Mouse (Mus musculus) ES-E14 (cell line): ENCODE measurements around the gene Hs6st3. TPM values are rescaled to one million over a fixed set of nuclear protein-coding genes. Genes with fewer than 3 reads are reported as not detected.

Source experiments
- DNase-seq: peaks from one replicate; pipeline ENCODE4 v3.0.0-alpha.2; 2013; ENCODE audit warnings: low read depth, low spot score
- H3K27ac ChIP-seq: 2 replicates; pipeline ENCODE4 v1.5.1; 2012; ENCODE audit warnings: low read depth, mild to moderate bottlenecking, low read length, moderate library complexity, mixed read lengths; ENCODE audit not compliant: poor library complexity, insufficient read depth, severe bottlenecking
- H3K36me3 ChIP-seq: 2 replicates; pipeline ENCODE4 v1.6.1; 2012; ENCODE audit warnings: mild to moderate bottlenecking, low read length, moderate library complexity, mixed read lengths; ENCODE audit not compliant: control insufficient read depth, poor library complexity, insufficient read depth, severe bottlenecking
- H3K4me1 ChIP-seq, 2 experiments: fragments of 150-350 bp in 1 of 2; sonication (generic) in 1 of 2; 2 replicates each; pipeline ENCODE4 v1.6.1; 2012; ENCODE audit warnings: low read length in 2 of 2, mild to moderate bottlenecking in 1 of 2, mixed read lengths in 1 of 2; ENCODE audit not compliant: control insufficient read depth in 2 of 2, insufficient read depth in 2 of 2, poor library complexity in 1 of 2
- H3K4me3 ChIP-seq, 2 experiments: fragments of 150-350 bp in 1 of 2; sonication (generic) in 1 of 2; 2 replicates each; pipeline ENCODE4 v1.5.1; 2012; ENCODE audit warnings: low read length in 2 of 2, low read depth in 1 of 2, mild to moderate bottlenecking in 1 of 2, mixed read lengths in 1 of 2; ENCODE audit not compliant: insufficient read depth in 1 of 2, poor library complexity in 1 of 2, severe bottlenecking in 1 of 2
- H3K9ac ChIP-seq: 2 replicates; pipeline ENCODE4 v1.6.1; 2012; ENCODE audit warnings: low read depth, mild to moderate bottlenecking, low read length, mixed read lengths; ENCODE audit not compliant: poor library complexity, insufficient read depth, severe bottlenecking
- H3K9me3 ChIP-seq: fragments of 150-350 bp; sonication (generic); 2 replicates; pipeline ENCODE4 v1.6.1; 2012; ENCODE audit warnings: low read depth, mild to moderate bottlenecking, low read length; ENCODE audit not compliant: control insufficient read depth, insufficient read depth
- CHD2 ChIP-seq: IDR thresholded peaks from 2 replicates; pipeline ENCODE4 v1.6.1; 2014; ENCODE audit warnings: mild to moderate bottlenecking, low read depth, low read length, inconsistent platforms
- HCFC1 ChIP-seq: IDR thresholded peaks from 2 replicates; pipeline ENCODE4 v1.6.1; 2012; ENCODE audit warnings: low read length, inconsistent platforms, borderline replicate concordance; ENCODE audit not compliant: insufficient read depth
- MAFK ChIP-seq: IDR thresholded peaks from 2 replicates; pipeline ENCODE4 v1.6.1; 2014; ENCODE audit warnings: mild to moderate bottlenecking, low read depth, low read length, inconsistent platforms; ENCODE audit not compliant: insufficient read depth
- ZC3H11A ChIP-seq: IDR thresholded peaks from 2 replicates; pipeline ENCODE4 v1.6.1; 2012; ENCODE audit warnings: low read depth, mild to moderate bottlenecking, inconsistent platforms, low read length, borderline replicate concordance
- ZNF384 ChIP-seq: IDR thresholded peaks from 2 replicates; pipeline ENCODE4 v1.6.1; 2012; ENCODE audit warnings: low read depth, low read length, inconsistent platforms
- in situ Hi-C, 2 experiments: fragments of 600-800 bp; cut with MboI; formaldehyde crosslinking; loops; one replicate each; pipeline ENCODE4 v1.15.1; 2025; ENCODE audit warnings: low sequenced_read_pairs in 2 of 2, inconsistent platforms in 1 of 2; ENCODE audit not compliant: unreplicated experiment in 2 of 2
- total RNA-seq: library from RNA; depleted of rRNA; stranded (reverse); fragments of 300-350 nt; gene quantifications from 2 replicates; pipeline ENCODE4 v1.2.3, GENCODE M21; 2012

Gene Hs6st3
- total RNA-seq, 1 experiment, result 0.62 TPM

GRCm38 (mm10) chr14:119369274-119369673 is 231.1 kb downstream of the Hs6st3 start:
- H3K9me3 ChIP-seq, result no peaks in the 10 kb centered on the region
- H3K4me1 ChIP-seq, result no peaks in the 10 kb centered on the region
- no peak overlapping the region for H3K4me3 ChIP-seq
- TF ChIP-seq HCFC1 (no peak), ZNF384 (no peak), CHD2 (no peak), ZC3H11A (no peak), MAFK (no peak)
- H3K9ac ChIP-seq, result no peak overlapping the region
- in situ Hi-C loops, result no loop called here
- no peak for DNase-seq
- no peak overlapping the region for H3K27ac ChIP-seq
- no peaks in the 10 kb centered on the region for H3K36me3 ChIP-seq

- H3K36me3 ChIP-seq, result no peaks in the 10 kb centered on the region
- no peak for DNase-seq
- no peak overlapping the region for H3K9ac ChIP-seq
- TF ChIP-seq ZNF384 (no peak), ZC3H11A (no peak), CHD2 (no peak), MAFK (no peak), HCFC1 (no peak)
- H3K4me1 ChIP-seq, result no peaks in the 10 kb centered on the region
- in situ Hi-C loops, result no loop called here
- no peak overlapping the region for H3K27ac ChIP-seq
- no peaks in the 10 kb centered on the region for H3K9me3 ChIP-seq
- H3K4me3 ChIP-seq, result no peak overlapping the region
Observed at GRCm38 (mm10) chr14:119370013-119370412, 231.9 kb downstream of the Hs6st3 start.

- TF ChIP-seq MAFK (no peak), ZNF384 (no peak), CHD2 (no peak), HCFC1 (no peak), ZC3H11A (no peak)
- in situ Hi-C loops, result no loop called here
- no peaks in the 10 kb centered on the region for H3K9me3 ChIP-seq
- no peak overlapping the region for H3K4me3 ChIP-seq
- no peaks in the 10 kb centered on the region for H3K36me3 ChIP-seq
- no peak overlapping the region for H3K9ac ChIP-seq
- no peaks in the 10 kb centered on the region for H3K4me1 ChIP-seq
- no peak overlapping the region for H3K27ac ChIP-seq
- DNase-seq, result no peak
Observed at GRCm38 (mm10) chr14:119379303-119379702, 241.2 kb downstream of the Hs6st3 start.

- H3K9me3 ChIP-seq, result no peaks in the 10 kb centered on the region
- no peak overlapping the region for H3K4me3 ChIP-seq
- no peak overlapping the region for H3K9ac ChIP-seq
- H3K27ac ChIP-seq, result no peak overlapping the region
- H3K36me3 ChIP-seq, result no peaks in the 10 kb centered on the region
- TF ChIP-seq CHD2 (no peak), MAFK (no peak), HCFC1 (no peak), ZC3H11A (no peak), ZNF384 (no peak)
- no peaks in the 10 kb centered on the region for H3K4me1 ChIP-seq
- no peak for DNase-seq
- in situ Hi-C loops, result no loop called here
Observed at GRCm38 (mm10) chr14:119401618-119402017, 263.5 kb downstream of the Hs6st3 start.

GRCm38 (mm10) chr14:119409334-119410050 is 271.4 kb downstream of the Hs6st3 start:
- Histone ChIP-seq H3K36me3 (no peaks in the 10 kb centered on the region), H3K9me3 (no peaks in the 10 kb centered on the region), H3K9ac (no peak overlapping the region), H3K4me1 (no peaks in the 10 kb centered on the region), H3K4me3 (no peak overlapping the region), H3K27ac (no peak overlapping the region)
- TF ChIP-seq MAFK (no peak), ZNF384 (no peak), HCFC1 (no peak), ZC3H11A (no peak), CHD2 (no peak)
- DNase-seq, result no peak
- in situ Hi-C loops, result no loop called here
